Mouse (Mus musculus): ENCODE data around the gene Ttn. TPM values are rescaled to one million over a fixed set of nuclear protein-coding genes. Genes with fewer than 3 reads are reported as not detected.

The Ttn gene
- polyA plus RNA-seq, 1 experiment = 0.12 TPM

GRCm38 (mm10) chr2:76966582-76966981, 15.8 kb downstream of the Ttn start:
- DNase-seq (ENCODE audit: low read depth in 1 of 2, low spot score in 2 of 2) = no peak
- Histone ChIP-seq H3K4me3 (ENCODE audit: extremely low read depth, insufficient read depth, insufficient read length) (no peak overlapping the region), H3K27ac (ENCODE audit: insufficient read depth, low read length) (no peak overlapping the region), H3K36me3 (ENCODE audit: control insufficient read depth, insufficient read depth, low read length) (no peaks in the 10 kb centered on the region), H3K4me1 (ENCODE audit: control insufficient read depth, insufficient read depth, insufficient read length) (no peaks in the 10 kb centered on the region), H3K27me3 (ENCODE audit: control insufficient read depth, insufficient read depth, low read length) (no peaks in the 10 kb centered on the region)
- TF ChIP-seq CTCF (IDR thresholded peaks at IDR 0.05; ENCODE audit: extremely low read depth, insufficient read depth, insufficient read length, insufficient replicate concordance) (no peak), POLR2A (IDR thresholded peaks at IDR 0.05; ENCODE audit: low read depth, low read length) (no peak)
- WGBS = 90% methylated on average over 6 of the region's 6 CpGs

- Histone ChIP-seq H3K27me3 (ENCODE audit: control insufficient read depth, insufficient read depth, low read length) (no peaks in the 10 kb centered on the region), H3K4me3 (ENCODE audit: extremely low read depth, insufficient read depth, insufficient read length) (no peak overlapping the region), H3K27ac (ENCODE audit: insufficient read depth, low read length) (no peak overlapping the region), H3K4me1 (ENCODE audit: control insufficient read depth, insufficient read depth, insufficient read length) (no peaks in the 10 kb centered on the region), H3K36me3 (ENCODE audit: control insufficient read depth, insufficient read depth, low read length) (no peaks in the 10 kb centered on the region)
- DNase-seq (ENCODE audit: low read depth in 1 of 2, low spot score in 2 of 2) = no peak
- 85% methylated on average over 2 of the region's 2 CpGs for WGBS
- TF ChIP-seq POLR2A (IDR thresholded peaks at IDR 0.05; ENCODE audit: low read depth, low read length) = no peak
- TF ChIP-seq CTCF (IDR thresholded peaks at IDR 0.05; ENCODE audit: extremely low read depth, insufficient read depth, insufficient read length, insufficient replicate concordance) = no peak
These were observed 16.3 kb downstream of the Ttn start for GRCm38 (mm10) chr2:76966013-76966412.

GRCm38 (mm10) chr2:76965542-76965941, 16.8 kb downstream of the Ttn start:
- WGBS = 87% methylated on average over 7 of the region's 7 CpGs
- TF ChIP-seq CTCF (IDR thresholded peaks at IDR 0.05; ENCODE audit: extremely low read depth, insufficient read depth, insufficient read length, insufficient replicate concordance) = no peak
- no peak for TF ChIP-seq POLR2A (IDR thresholded peaks at IDR 0.05; ENCODE audit: low read depth, low read length)
- Histone ChIP-seq H3K27me3 (ENCODE audit: control insufficient read depth, insufficient read depth, low read length) (no peaks in the 10 kb centered on the region), H3K4me3 (ENCODE audit: extremely low read depth, insufficient read depth, insufficient read length) (no peak overlapping the region), H3K4me1 (ENCODE audit: control insufficient read depth, insufficient read depth, insufficient read length) (no peaks in the 10 kb centered on the region), H3K36me3 (ENCODE audit: control insufficient read depth, insufficient read depth, low read length) (no peaks in the 10 kb centered on the region), H3K27ac (ENCODE audit: insufficient read depth, low read length) (no peak overlapping the region)
- no peak for DNase-seq (ENCODE audit: low read depth in 1 of 2, low spot score in 2 of 2)

DNA sequence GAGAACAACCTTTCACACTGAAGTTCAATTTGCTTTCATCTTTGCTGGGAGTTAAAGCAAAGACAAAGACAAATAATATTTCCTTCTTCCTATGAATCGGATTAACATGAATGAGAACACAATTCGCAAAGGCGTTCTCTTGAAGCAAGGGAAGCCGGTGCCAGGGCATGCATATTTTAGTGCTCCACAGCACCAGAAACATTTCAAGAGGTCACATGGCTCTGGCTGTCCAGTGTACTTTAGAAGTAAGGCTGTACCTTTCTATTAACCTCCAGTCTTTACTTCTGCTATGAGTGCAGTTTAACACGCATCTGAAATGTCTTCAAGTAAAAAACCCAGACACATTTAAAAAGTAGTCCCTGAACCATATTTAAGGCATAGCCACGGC, 20.3 kb downstream of the Ttn start:
- TF ChIP-seq POLR2A (IDR thresholded peaks at IDR 0.05; ENCODE audit: low read depth, low read length) = no peak
- no peak for TF ChIP-seq CTCF (IDR thresholded peaks at IDR 0.05; ENCODE audit: extremely low read depth, insufficient read depth, insufficient read length, insufficient replicate concordance)
- DNase-seq (ENCODE audit: low read depth in 1 of 2, low spot score in 2 of 2) = no peak
- Histone ChIP-seq H3K4me1 (ENCODE audit: control insufficient read depth, insufficient read depth, insufficient read length) (no peaks in the 10 kb centered on the region), H3K27ac (ENCODE audit: insufficient read depth, low read length) (no peak overlapping the region), H3K36me3 (ENCODE audit: control insufficient read depth, insufficient read depth, low read length) (no peaks in the 10 kb centered on the region), H3K4me3 (ENCODE audit: extremely low read depth, insufficient read depth, insufficient read length) (no peak overlapping the region), H3K27me3 (ENCODE audit: control insufficient read depth, insufficient read depth, low read length) (no peaks in the 10 kb centered on the region)
- 86% methylated on average over 6 of the region's 6 CpGs for WGBS

DNA sequence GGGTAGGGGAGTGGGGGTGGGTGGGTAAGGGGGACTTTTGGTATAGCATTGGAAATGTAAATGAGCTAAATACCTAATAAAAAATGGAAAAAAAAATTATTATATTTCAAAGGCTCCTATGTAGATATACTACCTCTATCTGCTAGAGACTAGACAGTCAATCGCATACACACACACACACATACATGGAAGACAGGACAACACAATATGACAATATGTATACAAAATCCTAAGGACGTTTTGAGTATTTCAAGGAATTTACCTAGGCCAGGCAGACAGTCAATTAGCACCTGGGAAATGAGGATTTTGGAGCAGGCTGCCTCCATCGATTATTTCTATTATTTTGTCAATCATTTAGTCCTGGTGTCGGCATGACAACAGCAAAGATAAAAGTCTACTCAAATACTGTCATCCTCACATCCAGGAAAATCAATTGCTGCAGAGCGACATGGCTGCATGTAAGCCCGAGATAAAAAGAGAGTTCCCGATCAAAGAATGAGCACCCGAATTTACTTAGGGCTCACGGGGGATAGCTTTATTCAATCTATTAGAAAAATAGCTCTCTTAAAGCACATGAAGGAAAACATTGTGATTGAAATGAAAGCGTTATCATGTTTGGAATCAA, 20.8 kb downstream of the Ttn start:
- no peak overlapping the region for H3K4me3 ChIP-seq (ENCODE audit: extremely low read depth, insufficient read depth, insufficient read length)
- H3K36me3 ChIP-seq (ENCODE audit: control insufficient read depth, insufficient read depth, low read length) = no peaks in the 10 kb centered on the region
- H3K4me1 ChIP-seq (ENCODE audit: control insufficient read depth, insufficient read depth, insufficient read length) = no peaks in the 10 kb centered on the region
- no peak for TF ChIP-seq CTCF (IDR thresholded peaks at IDR 0.05; ENCODE audit: extremely low read depth, insufficient read depth, insufficient read length, insufficient replicate concordance)
- TF ChIP-seq POLR2A (IDR thresholded peaks at IDR 0.05; ENCODE audit: low read depth, low read length) = no peak
- 89% methylated on average over 10 of the region's 10 CpGs for WGBS
- H3K27me3 ChIP-seq (ENCODE audit: control insufficient read depth, insufficient read depth, low read length) = no peaks in the 10 kb centered on the region
- no peak for DNase-seq (ENCODE audit: low read depth in 1 of 2, low spot score in 2 of 2)
- H3K27ac ChIP-seq (ENCODE audit: insufficient read depth, low read length) = no peak overlapping the region

DNA sequence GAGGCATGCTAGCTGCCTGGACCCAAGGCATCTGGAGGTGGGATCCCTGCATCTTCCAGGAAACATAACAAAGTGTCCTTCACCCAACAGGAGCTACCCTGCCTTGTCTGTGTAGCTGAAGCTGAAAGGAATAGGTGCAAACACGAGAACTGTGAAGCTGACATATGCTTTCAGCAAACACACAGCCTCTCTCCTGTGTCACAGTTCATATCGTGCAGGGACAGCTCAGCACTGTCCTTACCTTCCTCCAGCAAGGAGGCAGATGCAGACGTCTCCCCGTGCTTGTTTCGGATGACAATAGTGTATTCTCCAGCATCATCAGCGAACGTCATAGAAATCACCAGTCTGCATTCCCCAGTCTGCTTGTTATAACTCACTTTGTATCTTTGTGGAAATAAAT, 32.6 kb downstream of the Ttn start:
- no peak overlapping the region for H3K4me3 ChIP-seq (ENCODE audit: extremely low read depth, insufficient read depth, insufficient read length)

GRCm38 (mm10) chr2:76938515-76938914, 43.8 kb downstream of the Ttn start:
- no peaks in the 10 kb centered on the region for H3K36me3 ChIP-seq (ENCODE audit: control insufficient read depth, insufficient read depth, low read length)
- DNase-seq (ENCODE audit: low read depth in 1 of 2, low spot score in 2 of 2) = no peak
- no peaks in the 10 kb centered on the region for H3K27me3 ChIP-seq (ENCODE audit: control insufficient read depth, insufficient read depth, low read length)
- H3K4me3 ChIP-seq (ENCODE audit: extremely low read depth, insufficient read depth, insufficient read length) = no peak overlapping the region
- 83% methylated on average over 10 of the region's 10 CpGs for WGBS
- no peaks in the 10 kb centered on the region for H3K4me1 ChIP-seq (ENCODE audit: control insufficient read depth, insufficient read depth, insufficient read length)
- H3K27ac ChIP-seq (ENCODE audit: insufficient read depth, low read length) = no peak overlapping the region
- TF ChIP-seq POLR2A (IDR thresholded peaks at IDR 0.05; ENCODE audit: low read depth, low read length) (no peak), CTCF (IDR thresholded peaks at IDR 0.05; ENCODE audit: extremely low read depth, insufficient read depth, insufficient read length, insufficient replicate concordance) (no peak)

More for the DNA sequence above, 32.6 kb downstream of the Ttn start:
- no peak for TF ChIP-seq POLR2A (IDR thresholded peaks at IDR 0.05; ENCODE audit: low read depth, low read length)
- no peak for TF ChIP-seq CTCF (IDR thresholded peaks at IDR 0.05; ENCODE audit: extremely low read depth, insufficient read depth, insufficient read length, insufficient replicate concordance)
- Histone ChIP-seq H3K36me3 (ENCODE audit: control insufficient read depth, insufficient read depth, low read length) (no peaks in the 10 kb centered on the region), H3K4me1 (ENCODE audit: control insufficient read depth, insufficient read depth, insufficient read length) (no peaks in the 10 kb centered on the region), H3K27ac (ENCODE audit: insufficient read depth, low read length) (no peak overlapping the region), H3K27me3 (ENCODE audit: control insufficient read depth, insufficient read depth, low read length) (no peaks in the 10 kb centered on the region)
- no peak for DNase-seq (ENCODE audit: low read depth in 1 of 2, low spot score in 2 of 2)
- WGBS = 87% methylated on average over 7 of the region's 7 CpGs

Data from spleen, adult 2 months (tissue).